Mouse (Mus musculus): ENCODE measurements around the gene Flii.

GRCm38 (mm10) chr11:60703131-60703530 lies 23.9 kb downstream of the Flii start:
- TF ChIP-seq CTCF (IDR thresholded peaks at IDR 0.05; ENCODE audit: low read depth) (peak; percentile 78), EP300 (optimal IDR thresholded peaks at IDR 0.05) (no peak)
